Mouse (Mus musculus): ENCODE measurements at regions not wholly inside any gene's neighbourhood (a gene's known extent, or its start where the extent isn't known, plus 50 kb on each side); places are given as distances from the start of the nearest gene placed in this dataset.

DNA sequence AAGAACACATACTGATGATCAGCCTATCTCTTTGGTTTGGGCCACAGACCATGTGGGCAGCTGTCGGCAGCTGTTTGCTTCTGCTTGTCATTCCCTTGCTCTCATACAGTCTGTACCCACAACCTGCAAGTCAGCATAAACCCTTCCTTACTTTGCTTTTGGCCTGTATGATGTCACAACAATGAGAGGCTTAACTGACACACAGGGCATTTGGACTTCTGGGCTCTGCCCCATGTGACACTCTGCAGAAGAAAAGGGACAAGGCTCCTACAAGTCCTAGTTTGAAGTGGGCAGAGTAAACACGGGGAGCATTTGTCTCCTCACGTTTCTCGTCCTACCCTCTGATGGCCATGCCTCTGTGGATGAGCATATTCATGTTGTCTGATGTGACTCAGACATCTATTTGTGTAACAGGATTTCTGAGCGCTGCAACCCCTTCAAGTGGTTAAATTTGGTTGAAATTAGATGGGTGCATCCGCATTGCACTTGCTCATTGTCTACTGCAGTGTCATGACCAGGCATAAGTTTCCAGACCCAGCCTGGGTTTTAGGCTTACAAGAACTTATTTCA is 87.6 kb upstream of the Cpeb4 start:
- no peak for DNase-seq (ENCODE audit: low read depth)

GRCm38 (mm10) chr11:31785160-31785559 is 86.9 kb upstream of the Cpeb4 start:
- DNase-seq (ENCODE audit: low read depth), result no peak

GRCm38 (mm10) chr11:31787376-31787775 is 84.6 kb upstream of the Cpeb4 start:
- DNase-seq (ENCODE audit: low read depth), result no peak

DNA sequence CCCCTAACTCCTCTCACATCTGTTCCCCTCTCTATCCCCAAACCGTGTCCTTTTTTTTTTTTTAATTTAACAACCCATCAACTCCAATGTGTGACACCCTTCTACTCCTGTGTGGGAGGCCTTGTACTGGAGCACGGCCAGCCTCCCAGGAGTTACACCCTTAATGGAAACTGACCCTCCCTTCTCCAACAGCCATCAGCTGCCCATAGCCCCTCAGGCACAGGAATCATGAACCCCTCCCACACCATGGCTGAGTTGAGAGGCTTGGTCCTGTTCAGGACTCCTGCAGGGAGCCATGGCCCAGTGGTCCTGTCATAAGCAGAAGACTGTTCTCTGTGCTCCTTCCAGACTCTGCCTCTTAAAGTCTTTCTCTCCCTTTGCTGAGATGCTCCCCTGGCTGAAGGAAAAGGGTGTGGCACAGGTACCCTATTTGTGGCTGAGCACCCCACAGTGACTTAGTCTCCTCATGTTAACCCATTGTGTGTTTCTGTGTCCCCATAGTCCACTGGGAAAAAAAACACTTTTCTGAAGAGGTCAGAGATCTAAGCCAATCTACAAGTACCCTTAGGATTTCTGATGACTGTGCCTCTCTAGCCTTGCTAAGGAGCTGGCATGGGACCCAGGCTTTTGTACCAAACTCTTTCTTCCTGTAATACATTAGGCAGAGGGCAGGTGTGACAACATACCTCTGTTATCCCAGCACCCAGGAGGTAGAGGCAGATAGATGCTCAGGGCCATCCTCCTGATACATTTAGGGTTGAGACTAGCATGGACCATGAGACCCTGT is 83.9 kb upstream of the Cpeb4 start:
- DNase-seq (ENCODE audit: low read depth), result no peak

- no peak for DNase-seq (ENCODE audit: low read depth)
These were observed 82.0 kb upstream of the Cpeb4 start for GRCm38 (mm10) chr11:31789967-31790366.

- no peak for DNase-seq (ENCODE audit: low read depth)
These were observed 80.7 kb upstream of the Cpeb4 start for GRCm38 (mm10) chr11:31791264-31791663.

- DNase-seq (ENCODE audit: low read depth), result no peak
These were observed 76.9 kb upstream of the Cpeb4 start for GRCm38 (mm10) chr11:31795084-31795483.

DNA sequence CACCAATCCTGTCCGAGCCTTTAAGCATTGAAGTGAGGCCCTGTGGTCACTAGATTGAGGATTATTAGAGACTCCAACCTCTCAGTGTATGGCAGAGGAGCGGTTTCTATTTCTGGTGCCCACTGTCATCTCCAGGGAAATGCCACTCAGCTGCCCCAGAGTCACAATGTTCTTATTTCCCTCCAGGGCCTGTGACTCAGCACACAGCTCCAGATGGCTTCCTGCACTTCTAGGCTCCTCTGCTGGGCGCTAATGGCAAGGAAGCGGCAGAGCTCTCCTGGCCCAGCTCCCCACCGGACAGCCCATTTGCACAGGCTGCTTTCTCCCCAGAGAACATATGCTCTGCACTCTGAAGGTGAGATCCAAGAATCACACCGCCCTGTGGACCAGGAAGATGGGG is 75.8 kb upstream of the Cpeb4 start:
- peak; percentile 36 for DNase-seq (ENCODE audit: low read depth)

GRCm38 (mm10) chr11:31801575-31801974 is 70.4 kb upstream of the Cpeb4 start:
- DNase-seq (ENCODE audit: low read depth), result no peak

DNA sequence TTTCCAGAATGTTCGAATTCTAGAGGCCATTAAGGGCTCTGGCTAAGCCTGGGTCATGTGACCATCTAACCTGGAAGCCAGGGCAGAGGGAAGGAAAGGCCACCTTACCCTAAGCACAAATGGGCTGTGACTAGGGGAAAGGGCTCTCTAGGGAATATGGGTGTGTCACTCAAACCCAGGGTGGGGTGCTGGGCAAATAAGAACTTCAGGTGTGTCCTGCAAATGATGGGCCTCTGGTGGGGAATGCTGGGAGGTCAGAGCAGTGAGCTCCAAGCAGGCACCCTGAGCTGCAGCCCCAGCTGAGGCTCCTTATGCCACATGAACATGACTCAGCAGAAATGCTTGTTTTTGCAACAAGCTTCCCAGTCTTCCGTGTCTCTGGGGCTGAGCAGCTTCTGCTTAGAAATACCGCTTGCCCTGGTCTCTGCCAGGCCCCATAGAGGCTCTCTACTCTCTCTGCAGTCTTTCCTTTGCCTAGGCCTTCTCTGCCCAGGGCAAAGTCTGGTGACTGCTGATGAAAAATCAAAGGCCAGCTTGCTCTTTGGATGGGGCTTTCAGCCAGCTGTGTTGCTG is 68.6 kb upstream of the Cpeb4 start:
- DNase-seq (ENCODE audit: low read depth), result peak; percentile 64

DNA sequence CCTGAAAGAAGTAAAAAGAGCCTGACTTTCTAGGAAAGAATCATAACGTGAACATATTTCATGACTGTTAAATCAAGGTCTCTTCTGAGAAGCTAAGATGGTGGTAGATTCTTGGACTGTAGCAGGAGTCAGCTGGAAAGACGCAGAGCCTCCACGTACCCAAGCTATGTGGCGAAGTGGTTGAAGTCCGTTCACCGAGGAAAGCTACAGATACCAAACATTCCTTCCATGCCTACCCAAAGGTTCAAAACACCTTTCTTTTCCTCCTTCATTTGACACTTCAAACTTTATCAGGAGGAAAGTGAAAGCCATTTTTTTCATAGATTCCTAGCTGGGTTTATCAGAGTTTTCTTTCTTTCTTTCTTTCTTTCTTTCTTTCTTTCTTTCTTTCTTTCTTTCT is 67.5 kb upstream of the Cpeb4 start:
- no peak for DNase-seq (ENCODE audit: low read depth)

GRCm38 (mm10) chr11:31807461-31808215 is 64.4 kb upstream of the Cpeb4 start:
- DNase-seq (ENCODE audit: low read depth), result peak; percentile 79

DNA sequence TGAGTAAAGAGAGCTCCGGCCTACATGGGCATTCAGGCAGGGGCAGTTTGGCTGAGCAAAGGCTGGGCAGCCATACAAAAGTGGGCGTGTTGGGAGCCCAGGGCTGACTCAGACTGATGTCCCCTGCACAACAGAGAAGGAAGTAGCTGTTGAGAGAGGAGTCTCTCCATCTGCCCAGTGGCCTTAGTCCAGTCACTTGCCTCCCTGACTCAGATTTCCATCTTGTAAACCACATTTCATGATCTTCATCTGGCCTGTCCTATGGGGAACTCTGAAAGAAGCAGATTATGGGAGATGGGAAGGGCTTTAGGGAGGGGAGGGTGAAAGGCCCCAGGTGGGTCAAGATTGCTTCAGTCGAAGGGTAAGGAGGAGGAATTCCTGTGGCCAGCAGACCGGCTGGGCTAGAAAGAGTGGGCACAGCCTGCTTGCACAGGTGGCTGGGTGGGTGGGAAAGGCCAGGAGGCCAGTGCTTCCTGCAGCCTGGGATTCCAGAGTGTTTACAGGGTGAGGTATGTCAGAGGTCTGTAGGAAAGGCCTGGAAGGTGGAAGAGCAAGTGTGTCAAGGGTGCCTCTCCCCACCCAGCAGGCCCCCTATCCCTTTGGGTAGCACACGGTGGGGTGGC is 63.7 kb upstream of the Cpeb4 start:
- peak; percentile 38 for DNase-seq (ENCODE audit: low read depth)

- DNase-seq (ENCODE audit: low read depth), result no peak
These were observed 61.8 kb upstream of the Cpeb4 start for GRCm38 (mm10) chr11:31810011-31810786.

GRCm38 (mm10) chr11:31812215-31812614 is 59.8 kb upstream of the Cpeb4 start:
- DNase-seq (ENCODE audit: low read depth), result no peak

GRCm38 (mm10) chr11:31814616-31815015 is 57.4 kb upstream of the Cpeb4 start:
- DNase-seq (ENCODE audit: low read depth), result no peak

DNA sequence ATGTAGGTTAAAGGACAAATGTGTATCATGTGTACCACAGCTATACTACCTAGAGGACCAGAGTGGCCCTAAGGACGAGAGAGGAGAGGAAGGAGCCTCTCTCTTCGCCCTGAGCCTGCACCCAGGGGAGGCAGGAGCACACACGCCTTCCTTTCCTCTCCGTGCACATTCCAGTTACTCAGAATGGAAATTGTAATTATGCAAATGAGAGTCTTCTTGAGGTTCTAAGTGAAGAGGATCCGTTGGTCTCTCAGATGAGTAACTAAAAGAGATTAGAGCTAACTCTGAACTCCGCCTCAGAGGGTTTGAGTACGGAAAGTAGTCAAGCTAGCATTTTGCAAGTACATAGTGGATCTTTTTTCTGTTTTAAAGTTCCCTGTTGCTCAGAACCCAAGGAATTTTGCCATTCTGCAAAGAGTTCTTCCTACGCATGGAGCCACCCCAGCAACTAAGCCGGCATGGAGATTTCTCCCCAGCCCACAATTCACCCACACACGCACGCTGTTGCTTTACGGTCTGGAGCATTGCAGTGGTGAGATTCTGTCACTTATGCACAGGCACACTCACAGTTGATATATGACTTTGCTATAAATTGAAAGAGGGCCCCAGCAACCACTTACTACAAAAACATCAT is 56.0 kb upstream of the Cpeb4 start:
- no peak for DNase-seq (ENCODE audit: low read depth)

DNA sequence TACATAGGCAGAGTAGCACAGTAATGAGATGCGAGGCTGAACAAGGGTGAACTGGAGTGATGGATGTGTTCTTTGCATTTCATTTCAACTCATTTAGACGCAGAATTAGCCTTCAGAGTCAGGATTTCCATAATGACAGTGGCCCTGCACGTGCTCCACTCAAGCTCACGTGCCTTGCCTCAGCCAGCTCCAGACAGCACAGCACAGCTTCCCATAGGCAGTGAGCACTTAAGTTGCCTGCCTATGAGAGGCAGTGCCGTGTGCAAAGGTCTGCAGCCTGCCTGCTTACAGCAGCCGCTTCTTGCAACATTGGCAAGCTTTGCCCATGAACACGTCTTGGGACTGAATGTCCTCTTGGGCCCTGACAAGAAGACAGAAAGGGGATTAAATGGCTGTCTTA is 54.0 kb upstream of the Cpeb4 start:
- DNase-seq (ENCODE audit: low read depth), result no peak

DNA sequence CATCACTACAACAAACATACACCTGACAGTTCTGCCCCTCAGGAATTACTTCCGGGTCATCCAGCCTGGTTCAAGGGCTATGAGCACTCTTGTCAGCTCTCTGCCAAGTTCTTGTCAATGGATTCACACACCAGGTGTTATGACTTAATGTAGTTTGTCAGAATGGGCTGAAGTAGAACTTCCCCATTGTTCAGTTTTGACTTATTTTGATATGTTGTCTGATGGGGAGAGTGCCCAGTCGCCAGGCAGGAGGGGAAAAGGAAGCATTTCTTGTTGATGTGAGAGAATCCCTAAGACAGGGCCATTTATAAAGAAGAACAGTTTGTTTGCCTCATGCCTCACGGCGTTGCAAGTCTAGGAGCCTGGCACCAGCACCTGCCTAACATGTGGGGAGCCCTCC is 52.0 kb upstream of the Cpeb4 start:
- no peak for DNase-seq (ENCODE audit: low read depth)

DNA sequence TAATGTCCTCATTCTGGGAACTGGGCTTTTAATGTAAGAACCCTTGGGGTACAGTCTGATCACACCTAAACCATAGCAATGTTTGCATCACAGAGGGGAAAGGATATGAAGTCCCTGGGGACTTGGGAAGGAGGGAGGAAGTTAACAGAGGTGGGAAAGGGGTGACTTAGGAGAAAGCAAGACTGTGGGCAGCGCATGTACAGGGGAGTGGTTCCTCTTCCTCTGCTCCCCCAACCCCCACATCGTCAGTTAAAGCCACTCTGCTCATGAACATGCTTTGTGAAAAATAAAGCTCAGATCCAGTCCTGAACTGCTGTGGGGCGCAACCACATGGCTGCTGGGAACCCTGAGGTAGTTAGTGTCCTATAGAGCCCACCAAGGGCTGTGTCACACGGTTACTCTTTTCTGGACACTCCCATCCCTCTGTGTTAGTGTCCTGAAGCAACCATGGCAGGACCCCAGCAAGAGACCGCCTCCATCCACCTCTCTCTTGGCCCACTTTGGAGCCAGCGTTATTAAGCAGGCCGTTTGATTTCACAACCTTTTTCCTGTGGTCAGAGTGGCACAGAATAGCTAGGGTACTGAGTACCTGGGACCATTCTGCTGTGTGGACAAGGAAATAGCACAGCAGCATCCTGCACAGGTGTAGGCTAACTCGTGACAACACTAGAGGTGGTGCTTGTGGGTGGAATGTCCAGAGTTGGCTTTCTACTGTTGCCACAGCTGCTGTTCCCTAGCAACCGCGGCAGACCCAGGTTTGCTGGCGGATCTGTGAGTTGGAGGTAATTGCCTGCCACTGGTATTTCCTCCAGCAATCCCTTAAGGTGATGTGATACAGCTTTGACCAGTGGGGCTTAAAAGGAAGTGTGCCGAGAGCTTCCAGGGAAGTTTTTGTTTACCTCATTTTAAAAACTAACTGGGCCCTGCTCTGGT is 50.3 kb upstream of the Cpeb4 start:
- no peak for DNase-seq (ENCODE audit: low read depth)

Data from NIH3T3 (cell line).